ENCODE assay signal across 8 mouse cellular contexts in genomic region chr6:83070311-83071219, GRCm38 (mm10). TPM values are rescaled to one million over a fixed set of nuclear protein-coding genes. Genes with fewer than 3 reads are reported as not detected.
A peak's percentile ranks its signal among the peaks of the same experiment; 100 is the strongest.
DNase-seq lines count a peak whose midpoint lies in the region; ATAC-seq lines count a peak whose summit lies in the region.

No protein-coding gene starts in this region.

- 0 out of 2 replicates have a peak overlapping the region, but pooled peaks have one; percentile 12 for H3K4me2 ChIP-seq in hindbrain, embryonic 14.5 days (replicated peaks)
- H3K4me2 ChIP-seq in midbrain, embryonic 13.5 days (replicated peaks): peak overlapping the region; percentile 17

- peak overlapping the region; percentile 51 for H3K4me3 ChIP-seq in embryonic facial prominence, embryonic 10.5 days
- H3K4me3 ChIP-seq in hindbrain, embryonic 14.5 days (replicated peaks; ENCODE audit: low read length): peak overlapping the region; percentile 18
- H3K4me3 ChIP-seq in midbrain, embryonic 13.5 days (replicated peaks): peak overlapping the region; percentile 16

- peaks cover 100% of the 10 kb centered on the region for H3K27me3 ChIP-seq in embryonic facial prominence, embryonic 10.5 days (replicated peaks; ENCODE audit: low read depth, poor library complexity, severe bottlenecking)
- H3K27me3 ChIP-seq in hindbrain, embryonic 14.5 days (ENCODE audit: control insufficient read depth, insufficient read depth, low read length): peaks cover 99% of the 10 kb centered on the region
- H3K27me3 ChIP-seq in midbrain, embryonic 13.5 days: peaks cover 100% of the 10 kb centered on the region

- H3K27ac ChIP-seq in embryonic facial prominence, embryonic 10.5 days (replicated peaks): peak overlapping the region; percentile 24; the same call in 1 of the 2 replicates
- no peak overlapping the region for H3K27ac ChIP-seq in hindbrain, embryonic 14.5 days
- H3K27ac ChIP-seq in midbrain, embryonic 13.5 days: no peak overlapping the region

- H3K9me3 ChIP-seq in embryonic facial prominence, embryonic 10.5 days: no peaks in the 10 kb centered on the region
- H3K9me3 ChIP-seq in hindbrain, embryonic 14.5 days (ENCODE audit: control insufficient read depth, low read length): no peaks in the 10 kb centered on the region
- no peaks in the 10 kb centered on the region for H3K9me3 ChIP-seq in midbrain, embryonic 13.5 days

- H3K9ac ChIP-seq in hindbrain, embryonic 14.5 days: no peak overlapping the region
- H3K9ac ChIP-seq in midbrain, embryonic 13.5 days (replicated peaks): no peak overlapping the region

- no peak for ATAC-seq in hindbrain, embryonic 14.5 days (ENCODE audit: low FRiP score)
- ATAC-seq in midbrain, embryonic 13.5 days: 0 out of 2 replicates have a peak, but pooled peaks have one; percentile 31
- no peak for ATAC-seq in megakaryocyte-erythroid progenitor cell, adult 5-6 weeks (replicated peaks; ENCODE audit: low FRiP score, low TSS enrichment, poor library complexity, severe bottlenecking)

- WGBS in embryonic facial prominence, embryonic 10.5 days: under 1% methylated on average over 52 of the region's 58 CpGs
- whole genome bisulfite sequencing in hindbrain, embryonic 14.5 days: under 1% methylated on average over 57 of the region's 58 CpGs
- WGBS in midbrain, embryonic 13.5 days: 2% methylated on average over 53 of the region's 58 CpGs

- no peaks in the 10 kb centered on the region for H3K36me3 ChIP-seq in embryonic facial prominence, embryonic 10.5 days (replicated peaks)
- H3K36me3 ChIP-seq in hindbrain, embryonic 14.5 days (replicated peaks; ENCODE audit: control insufficient read depth, insufficient read depth): no peaks in the 10 kb centered on the region
- H3K36me3 ChIP-seq in midbrain, embryonic 13.5 days: no peaks in the 10 kb centered on the region

- peak; percentile 19 to 60 for DNase-seq in layer of hippocampus, postnatal 25 days (ENCODE audit: extremely low spot score in 1 of 2, low spot score in 1 of 2)
- no peak for DNase-seq in layer of hippocampus, adult 9-11 months
- DNase-seq in adrenal gland, postnatal 14 days: peak; percentile 56
- peak; percentile 77 for DNase-seq in embryonic facial prominence, embryonic 10.5 days (ENCODE audit: low spot score)
- DNase-seq in hindbrain, embryonic 14.5 days (ENCODE audit: low spot score): no peak
- DNase-seq in gastrocnemius, postnatal 25 days: no peak

- peaks cover 43% of the 10 kb centered on the region for H3K4me1 ChIP-seq in embryonic facial prominence, embryonic 10.5 days
- 0 out of 2 replicates have a peak, but pooled peaks cover 12% of the 10 kb centered on the region for H3K4me1 ChIP-seq in hindbrain, embryonic 14.5 days (replicated peaks; ENCODE audit: control insufficient read depth, insufficient read depth, low read length)
- peaks cover 25% of the 10 kb centered on the region for H3K4me1 ChIP-seq in midbrain, embryonic 13.5 days (replicated peaks)

RNA-seq across cellular contexts. Expression of gene Tlx2, which starts 0.5 kb away (rescaled TPM):
- total RNA-seq in layer of hippocampus, postnatal 25 days (2021): not detected
- total RNA-seq in adrenal gland, postnatal 14 days (2021): 9.4 and 10.4 TPM in 2 replicates
- polyA plus RNA-seq in embryonic facial prominence, embryonic 10.5 days (2016; fragmentation: Nextera tagmentation; extraction: Ambion mirVana): 8.4 and 10.4 TPM in 2 replicates
- polyA plus RNA-seq in hindbrain, embryonic 14.5 days (2014; fragmentation: Nextera tagmentation; extraction: Ambion mirVana): 0.22 TPM in 1 of 2 replicates, not detected in the other
- polyA plus RNA-seq in midbrain, embryonic 13.5 days (2015; fragmentation: Nextera tagmentation; extraction: Ambion mirVana): not detected in 2 replicates
- not detected in 2 replicates for total RNA-seq in megakaryocyte-erythroid progenitor cell, adult 5-6 weeks (2014; fragmentation: Nextera tagmentation)
- total RNA-seq in megakaryocyte-erythroid progenitor cell, adult 5-6 weeks (2017): not detected in 2 replicates
- total RNA-seq in gastrocnemius, postnatal 25 days (2021): not detected

RNA-seq across cellular contexts. Expression of gene Pcgf1, which starts 7.1 kb away (rescaled TPM):
- 10 to 100 TPM; 30.3 to 33.0 TPM for total RNA-seq in layer of hippocampus, postnatal 25 days (2021)
- total RNA-seq in adrenal gland, postnatal 14 days (2021): 29.2 and 39.8 TPM in 2 replicates
- 45.7 and 49.5 TPM in 2 replicates for polyA plus RNA-seq in embryonic facial prominence, embryonic 10.5 days (2016; fragmentation: Nextera tagmentation; extraction: Ambion mirVana)
- polyA plus RNA-seq in hindbrain, embryonic 14.5 days (2014; fragmentation: Nextera tagmentation; extraction: Ambion mirVana): 36.3 and 36.7 TPM in 2 replicates
- polyA plus RNA-seq in midbrain, embryonic 13.5 days (2015; fragmentation: Nextera tagmentation; extraction: Ambion mirVana): 52.6 and 53.4 TPM in 2 replicates
- total RNA-seq in megakaryocyte-erythroid progenitor cell, adult 5-6 weeks (2014; fragmentation: Nextera tagmentation): 25.1 and 27.3 TPM in 2 replicates
- total RNA-seq in megakaryocyte-erythroid progenitor cell, adult 5-6 weeks (2017): 7.2 and 12.7 TPM in 2 replicates
- 1 to 10 TPM; 6.7 to 7.1 TPM for total RNA-seq in gastrocnemius, postnatal 25 days (2021)

RNA-seq across cellular contexts. Expression of gene Dqx1, which starts 12.9 kb away (rescaled TPM):
- total RNA-seq in layer of hippocampus, postnatal 25 days (2021): 1 to 10 TPM in 1 of 2 experiments, under 1 TPM in 1; 0.81 to 1.1 TPM
- 2.8 TPM in 2 replicates for total RNA-seq in adrenal gland, postnatal 14 days (2021)
- polyA plus RNA-seq in embryonic facial prominence, embryonic 10.5 days (2016; fragmentation: Nextera tagmentation; extraction: Ambion mirVana): 1.8 and 2.8 TPM in 2 replicates
- 0.29 TPM in 2 replicates for polyA plus RNA-seq in hindbrain, embryonic 14.5 days (2014; fragmentation: Nextera tagmentation; extraction: Ambion mirVana)
- polyA plus RNA-seq in midbrain, embryonic 13.5 days (2015; fragmentation: Nextera tagmentation; extraction: Ambion mirVana): 0.75 and 1.00 TPM in 2 replicates
- 6.0 and 7.9 TPM in 2 replicates for total RNA-seq in megakaryocyte-erythroid progenitor cell, adult 5-6 weeks (2014; fragmentation: Nextera tagmentation)
- 0.56 and 1.0 TPM in 2 replicates for total RNA-seq in megakaryocyte-erythroid progenitor cell, adult 5-6 weeks (2017)
- under 1 TPM; 0.26 to 0.51 TPM for total RNA-seq in gastrocnemius, postnatal 25 days (2021)

RNA-seq across cellular contexts. Expression of gene Htra2, which starts 15.5 kb away (rescaled TPM):
- 10 to 100 TPM; 51.8 to 52.7 TPM for total RNA-seq in layer of hippocampus, postnatal 25 days (2021)
- total RNA-seq in adrenal gland, postnatal 14 days (2021): 50.7 and 59.3 TPM in 2 replicates
- polyA plus RNA-seq in embryonic facial prominence, embryonic 10.5 days (2016; fragmentation: Nextera tagmentation; extraction: Ambion mirVana): 83.5 and 90.0 TPM in 2 replicates
- polyA plus RNA-seq in hindbrain, embryonic 14.5 days (2014; fragmentation: Nextera tagmentation; extraction: Ambion mirVana): 40.4 and 42.9 TPM in 2 replicates
- 62.4 and 65.3 TPM in 2 replicates for polyA plus RNA-seq in midbrain, embryonic 13.5 days (2015; fragmentation: Nextera tagmentation; extraction: Ambion mirVana)
- total RNA-seq in megakaryocyte-erythroid progenitor cell, adult 5-6 weeks (2014; fragmentation: Nextera tagmentation): 225 and 296 TPM in 2 replicates
- total RNA-seq in megakaryocyte-erythroid progenitor cell, adult 5-6 weeks (2017): 97.5 and 128 TPM in 2 replicates
- total RNA-seq in gastrocnemius, postnatal 25 days (2021): 10 to 100 TPM; 16.5 to 18.4 TPM

RNA-seq across cellular contexts. Expression of gene Lbx2, which starts 15.6 kb away (rescaled TPM):
- under 1 TPM in 1 of 2 experiments, not detected in 1; 0.77 TPM for total RNA-seq in layer of hippocampus, postnatal 25 days (2021)
- 6.4 and 9.0 TPM in 2 replicates for total RNA-seq in adrenal gland, postnatal 14 days (2021)
- polyA plus RNA-seq in embryonic facial prominence, embryonic 10.5 days (2016; fragmentation: Nextera tagmentation; extraction: Ambion mirVana): 0.45 and 0.59 TPM in 2 replicates
- polyA plus RNA-seq in hindbrain, embryonic 14.5 days (2014; fragmentation: Nextera tagmentation; extraction: Ambion mirVana): not detected in 2 replicates
- not detected in 2 replicates for polyA plus RNA-seq in midbrain, embryonic 13.5 days (2015; fragmentation: Nextera tagmentation; extraction: Ambion mirVana)
- not detected in 2 replicates for total RNA-seq in megakaryocyte-erythroid progenitor cell, adult 5-6 weeks (2014; fragmentation: Nextera tagmentation)
- not detected in 2 replicates for total RNA-seq in megakaryocyte-erythroid progenitor cell, adult 5-6 weeks (2017)
- total RNA-seq in gastrocnemius, postnatal 25 days (2021): not detected

Comparison
In these comparisons a context has a peak if more than half of its experiments do, and no peak if none do; other contexts are left out.
1. DNase-seq: peak in layer of hippocampus, postnatal 25 days (2 of 2), adrenal gland, postnatal 14 days (single experiment) and embryonic facial prominence, embryonic 10.5 days (single experiment); none in layer of hippocampus, adult 9-11 months (single experiment), hindbrain, embryonic 14.5 days (single experiment) and gastrocnemius, postnatal 25 days (single experiment).
2. RNA of gene Tlx2, which starts 0.5 kb away (total RNA-seq): 9.4 to 10.4 TPM in adrenal gland, postnatal 14 days; not detected in layer of hippocampus, postnatal 25 days, not detected in megakaryocyte-erythroid progenitor cell, adult 5-6 weeks and not detected in gastrocnemius, postnatal 25 days; every median in the first group is over 10 times any median in the second.
3. Peak in every context shown above with its lines, with median percentiles within 50 percentile points of each other: H3K4me3 ChIP-seq.